Mouse (Mus musculus): ENCODE measurements around the gene Ndrg4.

The Ndrg4 gene

GRCm38 (mm10) chr8:95678024-95678611 lies 1.3 kb downstream of the Ndrg4 start:
- peak in 1 of 2 experiments; percentile 58 for DNase-seq (ENCODE audit: low spot score in 2 of 2)

GRCm38 (mm10) chr8:95688073-95688672 lies 11.4 kb downstream of the Ndrg4 start:
- peak in 1 of 2 experiments; percentile 67 for DNase-seq (ENCODE audit: low spot score in 2 of 2)

GRCm38 (mm10) chr8:95690929-95691541 lies 14.3 kb downstream of the Ndrg4 start:
- DNase-seq (ENCODE audit: low spot score in 2 of 2) = no peak

- no peak for DNase-seq (ENCODE audit: low spot score in 2 of 2)
Observed at GRCm38 (mm10) chr8:95694631-95695030, 17.9 kb downstream of the Ndrg4 start.

GRCm38 (mm10) chr8:95696661-95697060 lies 19.9 kb downstream of the Ndrg4 start:
- DNase-seq (ENCODE audit: low spot score in 2 of 2) = no peak

GRCm38 (mm10) chr8:95697128-95697527 lies 20.3 kb downstream of the Ndrg4 start:
- DNase-seq (ENCODE audit: low spot score in 2 of 2) = peak; percentile 73 to 88

GRCm38 (mm10) chr8:95698179-95698578 lies 21.4 kb downstream of the Ndrg4 start:
- no peak for DNase-seq (ENCODE audit: low spot score in 2 of 2)

GRCm38 (mm10) chr8:95700282-95700681 lies 23.5 kb downstream of the Ndrg4 start:
- peak in 1 of 2 experiments; percentile 68 for DNase-seq (ENCODE audit: low spot score in 2 of 2)

GRCm38 (mm10) chr8:95701809-95702208 lies 25.0 kb downstream of the Ndrg4 start:
- DNase-seq (ENCODE audit: low spot score in 2 of 2) = no peak

GRCm38 (mm10) chr8:95702480-95703446 lies 26.0 kb downstream of the Ndrg4 start:
- DNase-seq (ENCODE audit: low spot score in 2 of 2) = peak; percentile 91 to 93

GRCm38 (mm10) chr8:95703461-95704260 lies 26.9 kb downstream of the Ndrg4 start:
- DNase-seq (ENCODE audit: low spot score in 2 of 2) = peak; percentile 84 to 86

- peak in 1 of 2 experiments; percentile 11 for DNase-seq (ENCODE audit: low spot score in 2 of 2)
Observed at GRCm38 (mm10) chr8:95704538-95704937, 27.8 kb downstream of the Ndrg4 start.

- DNase-seq (ENCODE audit: low spot score in 2 of 2) = no peak
Observed at GRCm38 (mm10) chr8:95709579-95709978, 32.8 kb downstream of the Ndrg4 start.

GRCm38 (mm10) chr8:95711029-95711428 lies 34.2 kb downstream of the Ndrg4 start:
- DNase-seq (ENCODE audit: low spot score in 2 of 2) = no peak

GRCm38 (mm10) chr8:95712395-95712794 lies 35.6 kb downstream of the Ndrg4 start:
- no peak for DNase-seq (ENCODE audit: low spot score in 2 of 2)

GRCm38 (mm10) chr8:95713100-95714010 lies 36.6 kb downstream of the Ndrg4 start:
- DNase-seq (ENCODE audit: low spot score in 2 of 2) = peak in 1 of 2 experiments; percentile 50

GRCm38 (mm10) chr8:95714367-95714766 lies 37.6 kb downstream of the Ndrg4 start:
- DNase-seq (ENCODE audit: low spot score in 2 of 2) = no peak

- no peak for DNase-seq (ENCODE audit: low spot score in 2 of 2)
Observed at GRCm38 (mm10) chr8:95714837-95715413, 38.1 kb downstream of the Ndrg4 start.

- peak; percentile 73 to 80 for DNase-seq (ENCODE audit: low spot score in 2 of 2)
Observed at GRCm38 (mm10) chr8:95715676-95716531, 39.1 kb downstream of the Ndrg4 start, which contains the start of gene Setd6. Gene Setd6 (plus strand): TSS chr8:95715881.

Measured in frontal cortex, postnatal 10 days (tissue).